Mouse (Mus musculus): ENCODE data around the gene Etnk1.

Etnk1 gene

GRCm38 (mm10) chr6:143170166-143170960 lies 3.3 kb downstream of the Etnk1 start:
- in situ Hi-C loops (cut with MboI, MseI) = loop anchor here in 1 of 2 experiments (5.0 kb wide), 1 partner anchor 68 kb away; the partner anchor contains the start of gene C2cd5

DNA sequence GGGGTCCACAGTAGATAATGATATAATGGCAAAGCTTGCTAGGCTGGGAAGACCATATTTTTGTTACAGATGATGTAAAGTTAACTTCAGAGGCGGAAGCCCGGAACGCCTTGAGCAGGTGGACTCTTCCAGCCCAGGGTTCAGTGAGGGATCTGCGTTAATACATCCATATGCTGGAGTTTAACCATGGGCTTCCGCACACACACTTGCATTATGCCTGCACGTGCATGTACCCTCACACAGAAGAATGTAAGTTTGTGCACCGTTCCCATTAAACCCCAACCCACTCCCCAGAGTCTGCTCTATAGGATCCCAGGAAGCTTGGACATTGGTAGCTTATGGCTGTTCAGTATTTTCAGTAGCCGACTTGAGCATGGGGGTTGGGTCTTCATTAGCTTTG lies 4.0 kb downstream of the Etnk1 start:
- in situ Hi-C loops (cut with MboI, MseI) = loop anchor here in 1 of 2 experiments (5.0 kb wide), 1 partner anchor 69 kb away; the partner anchor contains the start of gene C2cd5

- in situ Hi-C loops (cut with MboI, MseI) = loop anchor here in 1 of 2 experiments (5.0 kb wide), 1 partner anchor 70 kb away; the partner anchor contains the start of gene C2cd5
Measured at GRCm38 (mm10) chr6:143171781-143172465, 4.9 kb downstream of the Etnk1 start.

DNA sequence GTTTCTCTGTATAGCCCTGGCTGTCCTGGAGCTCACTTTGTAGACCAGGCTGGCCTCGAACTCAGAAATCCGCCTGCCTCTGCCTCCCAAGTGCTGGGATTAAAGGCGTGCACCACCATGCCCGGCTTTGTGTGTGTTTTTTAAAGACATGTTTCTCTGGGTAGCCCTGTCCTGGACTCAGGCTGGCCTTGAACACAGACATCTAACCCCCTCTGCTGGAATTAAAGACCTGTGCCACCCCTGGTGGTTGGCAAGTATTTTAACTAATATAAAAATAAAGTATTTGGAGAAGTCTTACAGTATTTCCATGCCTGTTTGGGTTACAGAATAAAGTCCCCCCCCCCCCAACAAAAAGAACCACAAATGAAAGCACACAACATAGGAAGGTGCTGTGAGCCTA lies 5.7 kb downstream of the Etnk1 start:
- in situ Hi-C loops (cut with MboI, MseI) = loop anchor here in 1 of 2 experiments (5.0 kb wide), 1 partner anchor 70 kb away; the partner anchor contains the start of gene C2cd5

DNA sequence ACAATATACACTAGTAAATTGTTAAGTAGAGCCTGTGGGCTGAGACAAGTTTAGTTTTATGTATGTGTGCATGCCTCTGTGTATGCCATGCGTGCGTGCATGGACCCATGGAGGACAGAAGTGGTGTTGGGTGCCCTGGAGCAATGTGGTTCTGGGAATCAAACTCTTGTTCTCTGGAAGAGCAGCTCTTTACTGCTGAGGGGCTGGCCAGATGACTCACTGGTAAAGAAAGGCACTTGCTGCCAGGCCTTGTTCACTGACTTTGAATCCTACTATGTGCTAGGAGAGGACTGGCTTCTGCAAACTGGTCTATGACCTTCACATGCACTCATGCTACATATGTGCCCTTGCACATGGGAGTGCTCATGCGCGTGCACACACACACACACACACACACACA lies 7.2 kb downstream of the Etnk1 start:
- in situ Hi-C loops (cut with MboI, MseI) = loop anchor here in 1 of 2 experiments (5.0 kb wide), 1 partner anchor 72 kb away; the partner anchor contains the start of gene C2cd5

DNA sequence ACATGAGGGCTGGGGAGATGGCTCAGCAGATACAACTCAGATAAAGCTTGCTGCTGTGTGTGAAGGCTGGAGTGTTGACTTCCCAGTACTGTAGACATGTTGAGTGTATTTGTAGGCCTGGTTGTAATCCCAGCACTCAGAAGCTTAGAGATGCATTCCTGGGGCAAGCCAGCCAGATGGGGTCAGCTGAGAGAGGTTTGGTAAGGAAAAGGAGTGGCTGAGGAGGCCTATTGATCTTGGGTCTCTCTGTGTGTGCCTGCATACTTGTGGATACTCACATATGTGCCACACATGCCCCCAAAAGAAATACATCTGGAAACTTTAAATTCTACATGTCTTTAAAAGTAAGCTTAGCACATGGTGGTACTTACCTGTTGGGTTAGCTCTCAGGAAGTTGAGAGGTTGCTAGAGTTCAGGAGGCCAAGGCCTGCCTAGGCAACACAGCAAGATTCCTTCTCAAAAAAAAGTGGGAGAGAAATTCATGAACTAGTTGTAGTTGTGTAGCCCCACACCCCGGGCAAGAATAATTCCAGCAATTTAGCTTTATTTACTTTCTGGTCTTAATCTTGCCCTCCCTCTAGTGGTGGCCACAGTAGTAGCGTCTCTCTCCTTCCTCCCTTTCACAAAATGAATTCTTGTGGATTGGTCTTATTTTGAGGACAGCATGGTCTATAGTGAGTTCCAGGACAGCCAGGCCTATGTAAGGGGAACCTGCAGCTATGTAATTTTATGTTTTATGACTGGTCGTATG lies 8.1 kb downstream of the Etnk1 start:
- in situ Hi-C loops (cut with MboI, MseI) = loop anchor here (5.0 kb wide), 2 partner anchors 73 to 78 kb away; partner anchors contain the start of gene C2cd5 (in 1 of the 2)

DNA sequence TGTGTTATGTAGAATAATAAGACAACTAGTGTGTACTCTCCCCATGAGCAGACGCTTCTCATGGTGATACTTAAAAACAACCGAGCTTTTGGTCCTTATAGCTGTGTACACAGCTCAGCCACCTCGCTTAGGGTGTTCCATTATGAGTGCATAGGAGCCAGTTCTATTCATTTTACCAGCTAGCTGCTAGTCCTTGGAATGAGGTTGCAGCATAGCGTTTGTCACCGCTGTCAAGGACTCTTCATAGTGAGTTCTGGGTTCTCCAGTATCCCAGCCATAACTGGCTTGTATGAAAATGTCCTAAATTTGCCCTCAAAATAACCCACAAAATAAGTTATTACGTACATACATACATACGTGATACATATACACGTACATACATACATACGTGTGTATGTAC lies 9.1 kb downstream of the Etnk1 start:
- in situ Hi-C loops (cut with MboI, MseI) = loop anchor here in 1 of 2 experiments (5.0 kb wide), 1 partner anchor 79 kb away; no protein-coding TSS in a partner anchor

GRCm38 (mm10) chr6:143176591-143176990 lies 9.6 kb downstream of the Etnk1 start:
- in situ Hi-C loops (cut with MboI, MseI) = loop anchor here in 1 of 2 experiments (5.0 kb wide), 1 partner anchor 79 kb away; no protein-coding TSS in a partner anchor

- in situ Hi-C loops (cut with MboI, MseI) = loop anchor here in 1 of 2 experiments (5.0 kb wide), 1 partner anchor 82 kb away; no protein-coding TSS in a partner anchor
Measured at GRCm38 (mm10) chr6:143179181-143179580, 12.2 kb downstream of the Etnk1 start.

DNA sequence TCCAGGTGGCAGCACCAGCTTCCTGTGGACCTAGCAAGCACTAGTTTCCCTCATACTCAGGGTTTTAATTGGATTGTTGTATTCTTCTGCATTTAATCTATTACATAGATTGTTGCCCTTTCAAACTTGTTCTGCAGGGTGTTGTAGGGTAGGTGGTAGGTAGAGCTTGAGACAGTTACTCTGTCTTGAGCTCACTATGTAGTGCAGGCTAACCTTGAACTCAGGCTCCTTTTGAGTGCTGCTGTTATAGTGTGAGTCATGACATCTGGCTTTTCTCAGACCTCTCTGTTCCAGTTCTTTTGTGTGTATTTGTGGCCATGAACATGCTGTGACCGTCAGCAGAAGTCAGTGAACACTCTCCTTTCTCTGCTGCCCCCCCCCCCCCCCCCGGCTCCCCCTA lies 12.7 kb downstream of the Etnk1 start:
- in situ Hi-C loops (cut with MboI, MseI) = loop anchor here in 1 of 2 experiments (5.0 kb wide), 1 partner anchor 82 kb away; no protein-coding TSS in a partner anchor

DNA sequence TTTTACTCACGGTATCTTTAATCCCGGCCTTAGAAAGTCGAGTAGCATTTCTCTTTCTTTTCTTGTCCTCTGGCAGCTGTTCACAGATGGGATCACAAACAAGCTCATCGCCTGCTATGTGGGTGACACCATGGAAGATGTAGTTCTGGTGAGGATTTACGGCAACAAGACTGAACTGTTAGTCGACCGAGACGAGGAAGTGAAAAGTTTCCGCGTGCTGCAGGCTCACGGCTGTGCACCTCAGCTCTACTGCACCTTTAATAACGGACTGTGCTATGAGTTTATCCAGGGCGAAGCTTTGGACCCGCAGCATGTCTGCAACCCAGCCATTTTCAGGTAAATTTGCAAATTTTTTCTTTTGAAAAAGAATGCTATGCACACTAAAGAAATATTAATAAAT lies 13.5 kb downstream of the Etnk1 start:
- in situ Hi-C loops (cut with MboI, MseI) = no loop called here

DNA sequence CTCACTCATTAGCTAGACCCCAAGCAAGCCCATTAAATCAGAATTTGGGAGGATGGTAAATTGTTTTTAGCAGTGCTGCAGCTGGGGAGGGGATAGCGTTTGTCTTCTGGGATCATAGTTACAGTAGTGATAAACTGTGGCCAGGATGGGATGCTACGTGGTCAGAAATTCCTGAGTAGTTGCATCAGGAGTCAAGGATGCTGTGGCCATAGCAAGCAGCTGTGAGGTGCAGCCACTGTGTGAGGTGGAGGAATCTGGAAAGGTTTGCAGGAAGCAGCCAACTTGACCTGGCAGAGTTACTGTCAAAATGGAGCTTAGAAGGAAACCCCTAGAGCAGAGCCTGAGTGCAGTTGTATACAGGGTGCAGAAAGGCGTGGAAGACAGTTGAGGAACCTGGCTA lies 17.1 kb downstream of the Etnk1 start:
- in situ Hi-C loops (cut with MboI, MseI) = no loop called here

- in situ Hi-C loops (cut with MboI, MseI) = no loop called here
Measured at GRCm38 (mm10) chr6:143184745-143185144, 17.7 kb downstream of the Etnk1 start.

DNA sequence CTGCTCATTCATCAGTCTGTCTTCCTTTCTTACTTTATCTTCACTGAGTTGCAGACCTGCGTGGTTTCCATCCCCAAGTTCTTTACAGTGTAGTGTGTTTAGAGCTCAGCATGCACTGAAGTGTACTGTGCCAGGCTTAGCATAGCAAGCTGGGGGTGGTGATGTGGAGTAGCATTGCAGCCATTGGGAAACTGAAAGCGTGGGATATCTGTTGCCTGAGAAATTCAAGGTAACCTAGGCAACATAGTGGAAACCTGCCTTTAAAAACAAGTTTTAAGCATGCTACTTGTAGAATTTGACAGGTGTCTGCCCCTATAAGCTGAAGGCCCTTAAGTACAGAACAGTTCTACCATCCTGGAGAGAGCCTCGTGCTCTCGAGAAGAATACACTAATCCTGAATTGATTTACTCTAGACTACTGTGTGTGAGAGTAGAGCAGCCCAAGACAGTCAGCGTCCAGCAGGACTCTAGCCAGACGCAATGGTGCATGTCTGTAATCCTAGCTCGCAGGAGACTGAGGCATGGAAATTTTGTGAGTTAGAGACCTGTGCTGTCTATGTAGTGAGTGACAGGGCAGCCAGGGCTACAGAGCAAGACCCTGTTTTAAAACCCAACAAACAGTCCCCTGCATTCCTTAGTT lies 23.9 kb downstream of the Etnk1 start:
- in situ Hi-C loops (cut with MboI, MseI) = no loop called here

DNA sequence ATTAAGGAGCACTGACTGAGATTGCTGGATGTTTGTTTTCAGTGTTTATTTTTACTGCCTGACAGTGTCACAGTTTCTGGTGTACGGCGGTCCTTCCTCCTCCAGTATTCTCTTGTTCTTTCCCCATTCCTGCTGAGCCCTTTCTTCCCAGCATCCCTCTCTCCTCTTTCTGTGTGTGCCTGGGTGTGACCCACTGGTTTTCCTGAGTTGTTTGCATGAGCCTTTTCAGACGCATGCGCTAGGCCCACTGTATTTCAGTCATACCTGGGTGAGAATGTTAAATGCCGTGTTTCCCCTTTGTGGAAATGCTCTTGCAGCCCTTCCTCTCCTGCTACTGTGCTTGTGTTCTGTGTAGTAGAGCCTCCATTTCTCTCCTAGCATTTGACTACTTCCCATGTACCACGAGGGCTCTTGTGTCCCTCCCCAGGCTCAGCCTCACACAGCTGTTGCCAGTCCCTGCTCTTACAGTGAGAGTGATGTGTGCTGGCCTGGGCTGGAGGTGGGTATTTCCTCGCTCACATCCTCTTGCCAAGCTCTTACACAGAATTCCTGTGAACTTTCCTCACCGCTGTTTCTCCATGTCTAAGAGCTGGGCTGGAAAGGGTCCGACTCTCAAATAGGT lies 24.6 kb downstream of the Etnk1 start:
- in situ Hi-C loops (cut with MboI, MseI) = no loop called here

- in situ Hi-C loops (cut with MboI, MseI) = no loop called here
Measured at GRCm38 (mm10) chr6:143192709-143193108, 25.7 kb downstream of the Etnk1 start.

DNA sequence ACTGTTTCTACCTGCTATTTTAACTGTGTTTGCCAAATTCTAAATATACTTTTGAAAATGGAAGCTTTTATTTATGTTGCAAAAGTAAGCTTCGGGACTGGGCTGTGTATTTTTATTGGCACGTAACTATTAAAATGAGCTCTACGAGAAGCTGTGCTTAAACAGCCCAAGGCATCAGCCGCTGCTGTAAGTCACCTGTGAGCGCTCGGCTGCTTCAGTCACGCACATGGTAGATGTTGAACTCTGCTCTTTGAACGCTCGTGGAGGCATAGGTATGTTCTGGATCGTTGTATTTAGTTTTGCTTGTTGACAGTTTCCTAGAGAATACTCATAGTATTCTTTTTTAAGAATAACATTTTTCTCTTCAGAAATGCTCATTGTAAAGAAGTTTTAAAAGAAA lies 26.1 kb downstream of the Etnk1 start:
- in situ Hi-C loops (cut with MboI, MseI) = no loop called here

DNA sequence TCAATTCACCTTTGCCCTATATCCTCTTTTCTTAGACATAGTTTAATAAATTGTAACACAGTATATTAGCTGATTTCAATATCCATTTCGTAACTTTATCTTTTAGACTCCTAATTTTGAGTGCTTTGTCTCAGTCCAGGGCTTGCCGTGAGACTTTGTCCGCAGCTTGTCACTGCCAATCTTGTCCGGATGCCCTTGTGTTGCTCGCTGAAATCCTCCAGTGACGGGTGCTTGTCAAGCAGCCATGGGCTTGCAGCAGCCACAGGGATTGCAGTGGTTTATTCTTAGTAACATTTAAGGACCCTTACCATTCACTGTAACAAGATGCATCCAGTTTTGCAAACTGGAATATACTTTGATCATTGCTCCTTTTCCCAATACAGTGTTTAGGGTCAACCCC lies 26.6 kb downstream of the Etnk1 start:
- in situ Hi-C loops (cut with MboI, MseI) = no loop called here

DNA sequence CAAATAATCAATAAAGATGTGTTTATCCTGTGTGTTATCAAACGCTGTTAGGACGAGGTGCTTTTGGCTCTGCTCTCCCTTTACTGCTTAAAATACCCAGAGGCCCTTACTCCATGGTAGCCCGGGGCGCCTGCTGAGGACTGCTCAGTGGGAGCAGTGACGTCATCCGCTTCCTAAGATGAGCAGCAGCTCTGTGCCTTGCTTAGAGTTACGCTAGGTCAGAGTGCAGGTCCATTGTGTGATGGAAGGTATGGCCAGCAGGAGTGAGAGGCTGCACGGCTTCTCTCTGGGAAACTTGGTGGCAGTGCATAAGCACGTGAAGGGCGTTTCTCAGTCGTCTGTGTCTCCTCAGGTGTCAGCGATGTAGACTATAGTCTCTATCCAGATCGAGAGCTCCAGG lies 30.0 kb downstream of the Etnk1 start:
- in situ Hi-C loops (cut with MboI, MseI) = no loop called here

GRCm38 (mm10) chr6:143198421-143198820 lies 31.4 kb downstream of the Etnk1 start:
- in situ Hi-C loops (cut with MboI, MseI) = no loop called here

Data from T-helper 17 cell (primary cell).